Mouse (Mus musculus): ENCODE measurements at regions not wholly inside any gene's neighbourhood (a gene's known extent, or its start where the extent isn't known, plus 50 kb on each side); places are given as distances from the start of the nearest gene placed in this dataset.
A peak's percentile ranks its signal among the peaks of the same experiment; 100 is the strongest.

GRCm38 (mm10) chr2:68799993-68800740, 61.1 kb upstream of the Cers6 start:
- H3K27ac ChIP-seq = no peak overlapping the region
- H3K4me2 ChIP-seq = no peak overlapping the region
- no peaks in the 10 kb centered on the region for H3K9me3 ChIP-seq
- peaks cover 8% of the 10 kb centered on the region for H3K4me1 ChIP-seq
- no peak overlapping the region for H3K9ac ChIP-seq
- H3K36me3 ChIP-seq (replicated peaks) = no peaks in the 10 kb centered on the region
- ATAC-seq (replicated peaks) = no peak; the same call in 1 of the 2 replicates
- no peaks in the 10 kb centered on the region for H3K27me3 ChIP-seq (replicated peaks)
- 58% methylated on average over 10 of the region's 10 CpGs for WGBS
- no peak overlapping the region for H3K4me3 ChIP-seq

- ATAC-seq (replicated peaks) = no peak
- peaks cover 15% of the 10 kb centered on the region for H3K4me1 ChIP-seq
- H3K27ac ChIP-seq = no peak overlapping the region
- H3K4me3 ChIP-seq = no peak overlapping the region
- H3K4me2 ChIP-seq = no peak overlapping the region
- no peaks in the 10 kb centered on the region for H3K27me3 ChIP-seq (replicated peaks)
- no peaks in the 10 kb centered on the region for H3K36me3 ChIP-seq (replicated peaks)
- no peaks in the 10 kb centered on the region for H3K9me3 ChIP-seq
- WGBS = 89% methylated on average over 6 of the region's 6 CpGs
- H3K9ac ChIP-seq = no peak overlapping the region
Measured at GRCm38 (mm10) chr2:68804117-68804516, 57.1 kb upstream of the Cers6 start.

GRCm38 (mm10) chr2:68805866-68806265, 55.4 kb upstream of the Cers6 start:
- Histone ChIP-seq H3K27ac (no peak overlapping the region), H3K9me3 (no peaks in the 10 kb centered on the region), H3K4me3 (no peak overlapping the region), H3K27me3 (replicated peaks) (no peaks in the 10 kb centered on the region), H3K9ac (no peak overlapping the region), H3K36me3 (replicated peaks) (no peaks in the 10 kb centered on the region), H3K4me1 (peaks cover 10% of the 10 kb centered on the region), H3K4me2 (no peak overlapping the region)
- peak; percentile 48 for ATAC-seq (replicated peaks)
- 29% methylated on average over 3 of the region's 3 CpGs for WGBS

- peak overlapping the region; percentile 18; the same call in 1 of the 2 replicates for H3K4me2 ChIP-seq
- ATAC-seq (replicated peaks) = peak; percentile 73; the same call in 1 of the 2 replicates
- WGBS = 26% methylated on average over 10 of the region's 10 CpGs
- H3K4me3 ChIP-seq = no peak overlapping the region
- no peaks in the 10 kb centered on the region for H3K9me3 ChIP-seq
- peaks cover 10% of the 10 kb centered on the region for H3K4me1 ChIP-seq
- no peaks in the 10 kb centered on the region for H3K27me3 ChIP-seq (replicated peaks)
- 0 out of 2 replicates have a peak overlapping the region, but pooled peaks have one; percentile 8 for H3K9ac ChIP-seq
- H3K36me3 ChIP-seq (replicated peaks) = no peaks in the 10 kb centered on the region
- peak overlapping the region; percentile 27 for H3K27ac ChIP-seq
Measured at GRCm38 (mm10) chr2:68806311-68806895, 54.8 kb upstream of the Cers6 start.

All from midbrain, embryonic 15.5 days (tissue).